Mouse (Mus musculus): ENCODE data around the gene Aip.

- no peak for TF ChIP-seq TAL1 (IDR thresholded peaks at IDR 0.05; ENCODE audit: low read length)
- TF ChIP-seq GATA1 (IDR thresholded peaks at IDR 0.05; ENCODE audit: low read length): no peak
Observed at GRCm38 (mm10) chr19:4122411-4123370, 3.0 kb downstream of the Aip start.

Measured in erythroblast, embryonic 14.5 days (primary cell).